Mouse (Mus musculus) MEL (cell line): ENCODE results near the gene Slc25a34. TPM values are rescaled to one million over a fixed set of nuclear protein-coding genes. Genes with fewer than 3 reads are reported as not detected.

Experiments
- DNase-seq: peaks from one replicate; pipeline ENCODE4 v3.0.0; 2011; ENCODE audit warnings: low read depth, low spot score
- H3K27ac ChIP-seq: 2 replicates; pipeline ENCODE4 v1.5.1; 2012; ENCODE audit warnings: low read depth, mild to moderate bottlenecking, control low read depth, low read length, moderate library complexity; ENCODE audit not compliant: control insufficient read depth
- H3K27me3 ChIP-seq, 2 experiments: fragments of 150-350 bp in 1 of 2; sonication (generic) in 1 of 2; 2 replicates each; pipeline ENCODE4 v1.6.1; 2012; ENCODE audit warnings: low read length in 2 of 2, mild to moderate bottlenecking in 2 of 2, improper control_type of control experiment in 1 of 2, moderate library complexity in 1 of 2; ENCODE audit not compliant: insufficient read depth in 2 of 2, control insufficient read depth in 1 of 2
- H3K36me3 ChIP-seq, 2 experiments: 2 replicates each; pipeline ENCODE4 v1.6.1; 2012 to 2014; ENCODE audit warnings: low read length in 2 of 2, improper control_type of control experiment in 1 of 2, inconsistent platforms in 1 of 2, mild to moderate bottlenecking in 1 of 2; ENCODE audit not compliant: insufficient read depth in 2 of 2, control insufficient read depth in 1 of 2
- H3K4me1 ChIP-seq, 2 experiments: fragments of 150-350 bp in 1 of 2; sonication (generic) in 1 of 2; 2 replicates each; pipeline ENCODE4 v1.6.1; 2012; ENCODE audit warnings: low read length in 2 of 2, improper control_type of control experiment in 1 of 2, mild to moderate bottlenecking in 1 of 2; ENCODE audit not compliant: insufficient read depth in 2 of 2, control insufficient read depth in 1 of 2
- H3K4me3 ChIP-seq, 2 experiments: fragments of 150-350 bp in 1 of 2; sonication (generic) in 1 of 2; 2 replicates each; pipeline ENCODE4 v1.5.1; 2012; ENCODE audit warnings: low read depth in 2 of 2, low read length in 2 of 2, mild to moderate bottlenecking in 2 of 2, moderate library complexity in 2 of 2, control low read depth in 1 of 2, improper control_type of control experiment in 1 of 2; ENCODE audit not compliant: control insufficient read depth in 1 of 2, insufficient read depth in 1 of 2
- H3K79me2 ChIP-seq: 2 replicates; pipeline ENCODE4 v1.6.1; 2012; ENCODE audit warnings: mild to moderate bottlenecking, low read length, moderate library complexity; ENCODE audit not compliant: control insufficient read depth, poor library complexity, insufficient read depth
- H3K9ac ChIP-seq: 2 replicates; pipeline ENCODE4 v1.6.1; 2012; ENCODE audit warnings: low read depth, mild to moderate bottlenecking, control low read depth, low read length, moderate library complexity; ENCODE audit not compliant: control insufficient read depth, poor library complexity, severe bottlenecking
- H3K9me3 ChIP-seq: fragments of 150-350 bp; sonication (generic); replicated peaks from 2 replicates; pipeline ENCODE4 v1.6.1; 2012; ENCODE audit warnings: mild to moderate bottlenecking, low read length, improper control_type of control experiment, moderate library complexity; ENCODE audit not compliant: insufficient read depth
- BHLHE40 ChIP-seq: IDR thresholded peaks from 2 replicates; pipeline ENCODE4 v1.6.1; 2012; ENCODE audit warnings: low read depth, mild to moderate bottlenecking, inconsistent platforms, low read length, improper control_type of control experiment, borderline replicate concordance
- CTCF ChIP-seq, 3 experiments: IDR thresholded peaks in 2 of 3; conservative IDR thresholded peaks in 1 of 3; 2 replicates each; pipeline ENCODE4 v1.5.1; 2011 to 2012; ENCODE audit warnings: low read length in 3 of 3, low read depth in 2 of 3, mild to moderate bottlenecking in 2 of 3, improper control_type of control experiment in 1 of 3, inconsistent platforms in 1 of 3, mixed read lengths in 1 of 3, moderate library complexity in 1 of 3; ENCODE audit not compliant: control insufficient read depth in 1 of 3, insufficient read depth in 1 of 3, poor library complexity in 1 of 3, severe bottlenecking in 1 of 3
- E2F4 ChIP-seq: IDR thresholded peaks from 2 replicates; pipeline ENCODE4 v1.6.1; 2011; ENCODE audit warnings: low read depth, low read length, improper control_type of control experiment, borderline replicate concordance
- ELF1 ChIP-seq: IDR thresholded peaks from 2 replicates; pipeline ENCODE4 v1.6.1; 2014; ENCODE audit warnings: low read depth, mild to moderate bottlenecking, inconsistent platforms, low read length, improper control_type of control experiment, moderate library complexity
- EP300 ChIP-seq, 2 experiments: IDR thresholded peaks; 2 replicates each; pipeline ENCODE4 v1.6.1; 2011; ENCODE audit warnings: improper control_type of control experiment in 2 of 2, low read length in 2 of 2, low read depth in 1 of 2, mild to moderate bottlenecking in 1 of 2
- HCFC1 ChIP-seq: IDR thresholded peaks from 2 replicates; pipeline ENCODE4 v1.6.1; 2012; ENCODE audit warnings: low read depth, mild to moderate bottlenecking, inconsistent platforms, low read length, improper control_type of control experiment, moderate library complexity
- JUND ChIP-seq: IDR thresholded peaks from 2 replicates; pipeline ENCODE4 v1.6.1; 2011; ENCODE audit warnings: low read depth, mild to moderate bottlenecking, improper control_type of control experiment, low read length
- MEF2A ChIP-seq: IDR thresholded peaks from 2 replicates; pipeline ENCODE4 v1.6.1; 2014; ENCODE audit warnings: low read depth, mild to moderate bottlenecking, inconsistent platforms, low read length, improper control_type of control experiment; ENCODE audit not compliant: poor library complexity, insufficient replicate concordance, severe bottlenecking; ENCODE audit errors: extremely low read depth
- MXI1 ChIP-seq: IDR thresholded peaks from 2 replicates; pipeline ENCODE4 v1.6.1; 2011; ENCODE audit warnings: mild to moderate bottlenecking, low read depth, low read length, improper control_type of control experiment
- MYB ChIP-seq: IDR thresholded peaks from 2 replicates; pipeline ENCODE4 v1.6.1; 2011; ENCODE audit warnings: mild to moderate bottlenecking, low read depth, low read length, improper control_type of control experiment
- POLR2AphosphoS2 ChIP-seq: IDR thresholded peaks from 2 replicates; pipeline ENCODE4 v1.6.1; 2011; ENCODE audit warnings: low read length, improper control_type of control experiment
- RAD21 ChIP-seq: IDR thresholded peaks from 2 replicates; pipeline ENCODE4 v1.6.1; 2011; ENCODE audit warnings: mild to moderate bottlenecking, low read depth, low read length, improper control_type of control experiment
- RCOR1 ChIP-seq: IDR thresholded peaks from 2 replicates; pipeline ENCODE4 v1.6.1; 2012; ENCODE audit warnings: low read depth, mild to moderate bottlenecking, inconsistent platforms, low read length, improper control_type of control experiment
- SIN3A ChIP-seq: IDR thresholded peaks from 2 replicates; pipeline ENCODE4 v1.6.1; 2012; ENCODE audit warnings: low read length, improper control_type of control experiment, inconsistent platforms
- SMC3 ChIP-seq: IDR thresholded peaks from 2 replicates; pipeline ENCODE4 v1.6.1; 2011; ENCODE audit warnings: low read depth, low read length, improper control_type of control experiment
- TAL1 ChIP-seq: IDR thresholded peaks from 2 replicates; pipeline ENCODE4 v1.6.1; 2012; ENCODE audit warnings: mild to moderate bottlenecking, inconsistent platforms, low read length, moderate library complexity, mixed read lengths
- UBTF ChIP-seq: IDR thresholded peaks from 2 replicates; pipeline ENCODE4 v1.6.1; 2012; ENCODE audit warnings: low read depth, mild to moderate bottlenecking, inconsistent platforms, low read length, improper control_type of control experiment, moderate library complexity, borderline replicate concordance; ENCODE audit not compliant: insufficient read depth
- USF1 ChIP-seq: IDR thresholded peaks from 2 replicates; pipeline ENCODE4 v1.6.1; 2014; ENCODE audit warnings: low read depth, mild to moderate bottlenecking, inconsistent platforms, low read length, improper control_type of control experiment, moderate library complexity
- ZC3H11A ChIP-seq: IDR thresholded peaks from 2 replicates; pipeline ENCODE4 v1.6.1; 2012; ENCODE audit warnings: low read depth, mild to moderate bottlenecking, inconsistent platforms, low read length, improper control_type of control experiment
- ZKSCAN1 ChIP-seq: IDR thresholded peaks from 2 replicates; pipeline ENCODE4 v1.6.1; 2012; ENCODE audit warnings: low read depth, mild to moderate bottlenecking, inconsistent platforms, low read length, improper control_type of control experiment, moderate library complexity
- ZMIZ1 ChIP-seq: IDR thresholded peaks from 2 replicates; pipeline ENCODE4 v1.6.1; 2012; ENCODE audit warnings: low read depth, mild to moderate bottlenecking, inconsistent platforms, low read length, improper control_type of control experiment, moderate library complexity
- ZNF384 ChIP-seq: IDR thresholded peaks from 2 replicates; pipeline ENCODE4 v1.6.1; 2012; ENCODE audit warnings: low read depth, mild to moderate bottlenecking, inconsistent platforms, low read length, improper control_type of control experiment
- polyA plus RNA-seq, 2 experiments: library from polyadenylated mRNA; stranded (reverse) in 1 of 2; unstranded in 1 of 2; fragments of >175 nt in 1 of 2; fragments of >200 nt in 1 of 2; gene quantifications; 2 replicates each; pipeline versions ENCODE4 v1.2.1 to v1.2.4; 2012; ENCODE audit warnings: low replicate concordance in 2 of 2, low read depth in 1 of 2; ENCODE audit not compliant: insufficient read length in 2 of 2, insufficient read depth in 1 of 2, missing spikeins in 1 of 2
- total RNA-seq: library from RNA; depleted of rRNA; stranded (reverse); fragments of 300-350 nt; gene quantifications from 2 replicates; pipeline ENCODE4 v1.2.3, GENCODE M21; 2012

The Slc25a34 gene
- total and polyA plus RNA-seq, 3 experiments: 0.10 TPM; not detected in 2

GRCm38 (mm10) chr4:141574789-141575702 lies 48.6 kb downstream of the Slc25a34 start:
- Histone ChIP-seq H3K27ac (no peak overlapping the region), H3K79me2 (no peaks in the 10 kb centered on the region), H3K4me1 (peaks cover 0 to 11% of the 10 kb centered on the region in 2 experiments; a peak in 1 of 4 replicates), H3K9ac (no peak overlapping the region), H3K36me3 (no peaks in the 10 kb centered on the region), H3K27me3 (peaks cover 0 to 2% of the 10 kb centered on the region in 2 experiments; a peak in 2 of 4 replicates), H3K9me3 (no peaks in the 10 kb centered on the region), H3K4me3 (no peak overlapping the region)
- TF ChIP-seq RCOR1 (no peak), ZNF384 (no peak), ZKSCAN1 (no peak), ZC3H11A (peak; percentile 94), USF1 (no peak), HCFC1 (no peak), E2F4 (no peak), CTCF (IDR thresholded peaks at IDR 0.05 in 2 of 3, conservative IDR thresholded peaks at IDR 0.05 in 1 of 3; ENCODE audit: control insufficient read depth in 1 of 3, insufficient read depth in 1 of 3, low read depth in 2 of 3, low read length in 3 of 3, poor library complexity in 1 of 3, severe bottlenecking in 1 of 3) (peak; percentile 92 to 99 (median 98)), RAD21 (peak; percentile 97), MXI1 (no peak), JUND (no peak), MYB (no peak), TAL1 (no peak), SIN3A (no peak), UBTF (no peak), BHLHE40 (no peak), ELF1 (no peak), SMC3 (peak; percentile 95), MEF2A (no peak), POLR2AphosphoS2 (no peak), EP300 (IDR thresholded peaks at IDR 0.05; ENCODE audit: low read depth in 1 of 2, low read length in 2 of 2) (no peak), ZMIZ1 (no peak)
- DNase-seq: peak; percentile 81
